Mouse (Mus musculus): ENCODE data around the gene Rreb1.

The Rreb1 gene

GRCm38 (mm10) chr13:37778147-37778593 lies at the start of gene Rreb1:
Gene Rreb1, plus strand, starts transcription at chr13:37778400.
- DNase-seq (ENCODE audit: low read depth in 2 of 2, low spot score in 2 of 2), result peak in 1 of 2 experiments; percentile 32

- DNase-seq (ENCODE audit: low read depth in 2 of 2, low spot score in 2 of 2), result no peak
These were observed 49.6 kb upstream of the Rreb1 start for GRCm38 (mm10) chr13:37728551-37728950.

GRCm38 (mm10) chr13:37731914-37732693 lies 46.1 kb upstream of the Rreb1 start:
- no peak for DNase-seq (ENCODE audit: low read depth in 2 of 2, low spot score in 2 of 2)

- no peak for DNase-seq (ENCODE audit: low read depth in 2 of 2, low spot score in 2 of 2)
These were observed 43.7 kb upstream of the Rreb1 start for GRCm38 (mm10) chr13:37734501-37734900.

GRCm38 (mm10) chr13:37740111-37740510 lies 38.1 kb upstream of the Rreb1 start:
- no peak for DNase-seq (ENCODE audit: low read depth in 2 of 2, low spot score in 2 of 2)

GRCm38 (mm10) chr13:37740752-37741151 lies 37.4 kb upstream of the Rreb1 start:
- no peak for DNase-seq (ENCODE audit: low read depth in 2 of 2, low spot score in 2 of 2)

GRCm38 (mm10) chr13:37742248-37742647 lies 36.0 kb upstream of the Rreb1 start:
- no peak for DNase-seq (ENCODE audit: low read depth in 2 of 2, low spot score in 2 of 2)

- no peak for DNase-seq (ENCODE audit: low read depth in 2 of 2, low spot score in 2 of 2)
These were observed 30.7 kb upstream of the Rreb1 start for GRCm38 (mm10) chr13:37747504-37747903.

- no peak for DNase-seq (ENCODE audit: low read depth in 2 of 2, low spot score in 2 of 2)
These were observed 28.7 kb upstream of the Rreb1 start for GRCm38 (mm10) chr13:37749485-37749884.

GRCm38 (mm10) chr13:37751154-37751950 lies 26.8 kb upstream of the Rreb1 start:
- DNase-seq (ENCODE audit: low read depth in 2 of 2, low spot score in 2 of 2), result peak; percentile 43 to 51

- DNase-seq (ENCODE audit: low read depth in 2 of 2, low spot score in 2 of 2), result no peak
These were observed 18.7 kb upstream of the Rreb1 start for GRCm38 (mm10) chr13:37759341-37760012.

GRCm38 (mm10) chr13:37760013-37760342 lies 18.2 kb upstream of the Rreb1 start:
- no peak for DNase-seq (ENCODE audit: low read depth in 2 of 2, low spot score in 2 of 2)

GRCm38 (mm10) chr13:37760373-37760772 lies 17.8 kb upstream of the Rreb1 start:
- DNase-seq (ENCODE audit: low read depth in 2 of 2, low spot score in 2 of 2), result no peak

GRCm38 (mm10) chr13:37760957-37761941 lies 17.0 kb upstream of the Rreb1 start:
- no peak for DNase-seq (ENCODE audit: low read depth in 2 of 2, low spot score in 2 of 2)

GRCm38 (mm10) chr13:37763800-37764407 lies 14.3 kb upstream of the Rreb1 start:
- DNase-seq (ENCODE audit: low read depth in 2 of 2, low spot score in 2 of 2), result no peak

- no peak for DNase-seq (ENCODE audit: low read depth in 2 of 2, low spot score in 2 of 2)
These were observed 8.4 kb upstream of the Rreb1 start for GRCm38 (mm10) chr13:37769777-37770176.

GRCm38 (mm10) chr13:37773476-37773875 lies 4.7 kb upstream of the Rreb1 start:
- no peak for DNase-seq (ENCODE audit: low read depth in 2 of 2, low spot score in 2 of 2)

- DNase-seq (ENCODE audit: low read depth in 2 of 2, low spot score in 2 of 2), result no peak
These were observed 1.5 kb upstream of the Rreb1 start for GRCm38 (mm10) chr13:37776675-37777074.

- no peak for DNase-seq (ENCODE audit: low read depth in 2 of 2, low spot score in 2 of 2)
These were observed 651 bp upstream of the Rreb1 start for GRCm38 (mm10) chr13:37777351-37778146.

Data from CD8-positive naive resting alpha-beta T cell, adult 2 months (primary cell).